Mouse (Mus musculus) embryonic fibroblast, embryonic 13.5 days (primary cell): ENCODE data around the gene Lrriq4.

Source experiments
- CTCF ChIP-seq: IDR thresholded peaks from 2 replicates; pipeline ENCODE4 v1.5.1; 2011; ENCODE audit warnings: mild to moderate bottlenecking, control low read depth, low read length, moderate library complexity, borderline replicate concordance; ENCODE audit not compliant: insufficient read depth
- POLR2A ChIP-seq: IDR thresholded peaks from 2 replicates; pipeline ENCODE4 v1.6.1; 2011; ENCODE audit warnings: low read depth, mild to moderate bottlenecking, control low read depth, low read length, moderate library complexity

DNA sequence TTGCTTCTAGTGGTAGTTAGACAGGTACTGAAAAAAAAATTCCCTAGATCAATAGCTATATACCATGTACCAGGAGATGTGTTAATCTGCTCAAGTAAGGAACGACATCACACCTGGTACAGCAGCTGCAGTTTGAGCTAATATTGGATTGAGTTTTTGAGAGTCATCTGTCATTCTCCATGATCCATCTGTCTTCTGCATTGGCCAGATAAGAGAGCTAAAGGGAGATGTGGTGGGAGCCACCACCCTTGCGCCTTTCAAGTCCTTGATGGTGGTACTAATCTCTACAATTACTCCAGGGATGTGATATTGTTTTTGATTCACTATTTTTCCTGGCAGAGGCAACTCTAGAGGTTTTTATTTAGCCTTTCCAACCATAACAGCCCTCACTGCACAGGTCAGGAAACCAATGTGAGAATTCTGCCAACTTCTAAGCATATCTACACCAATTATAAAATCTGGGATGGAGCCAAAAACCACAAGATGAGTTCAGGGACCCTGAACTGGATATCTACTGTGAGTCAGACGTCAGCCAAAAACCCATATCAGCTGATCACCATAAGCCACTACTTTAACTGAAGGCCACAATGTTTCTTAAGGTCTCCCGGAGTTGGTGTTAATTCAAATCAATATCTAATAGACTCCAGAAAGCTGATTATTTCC is 62.4 kb downstream of the Lrriq4 start:
- TF ChIP-seq CTCF (no peak), POLR2A (no peak)
